Mouse (Mus musculus) right cerebral cortex, postnatal 14 days (tissue): ENCODE data around the gene Rbm4.
"Not testable (repeated sequence)": the region's sequence is repeated elsewhere in the genome, so short reads cannot be mapped to it uniquely, and the experiment has no call there.

Source experiments
- DNase-seq: peaks from one replicate; pipeline ENCODE4 v3.0.0; 2022

The Rbm4 gene

GRCm38 (mm10) chr19:4793831-4794422, at the start of gene Rbm4:
Gene Rbm4, minus strand, starts transcription at chr19:4793901.
- DNase-seq: peak; percentile 95

- DNase-seq: no peak
These were observed 48.9 kb upstream of the Rbm4 start for GRCm38 (mm10) chr19:4842611-4843010.

GRCm38 (mm10) chr19:4840848-4841247, 47.1 kb upstream of the Rbm4 start:
- no peak for DNase-seq

- DNase-seq: peak; percentile 95
These were observed 45.4 kb upstream of the Rbm4 start, which contains the start of the genes Ccs and Ccdc87 for GRCm38 (mm10) chr19:4839149-4839548. Gene Ccs, minus strand, starts transcription at chr19:4839332. Gene Ccdc87, plus strand, starts transcription at chr19:4839366.

GRCm38 (mm10) chr19:4838526-4839140, 44.9 kb upstream of the Rbm4 start:
- DNase-seq: no peak

- no peak for DNase-seq
These were observed 43.3 kb upstream of the Rbm4 start for GRCm38 (mm10) chr19:4837049-4837448.

GRCm38 (mm10) chr19:4836096-4836495, 42.4 kb upstream of the Rbm4 start:
- no peak for DNase-seq

- DNase-seq: no peak
These were observed 40.3 kb upstream of the Rbm4 start for GRCm38 (mm10) chr19:4833977-4834376.

- peak; percentile 32 for DNase-seq
These were observed 35.5 kb upstream of the Rbm4 start for GRCm38 (mm10) chr19:4829156-4829555.

- DNase-seq: no peak
These were observed 34.9 kb upstream of the Rbm4 start for GRCm38 (mm10) chr19:4828444-4829114.

GRCm38 (mm10) chr19:4820678-4821303, 27.1 kb upstream of the Rbm4 start:
- DNase-seq: peak; percentile 57

- DNase-seq: no peak
These were observed 23.6 kb upstream of the Rbm4 start for GRCm38 (mm10) chr19:4817182-4817835.

- no peak for DNase-seq
These were observed 19.3 kb upstream of the Rbm4 start for GRCm38 (mm10) chr19:4813015-4813414.

GRCm38 (mm10) chr19:4812334-4812949, 18.7 kb upstream of the Rbm4 start:
- not testable (repeated sequence) for DNase-seq

- no peak for DNase-seq
These were observed 18.2 kb upstream of the Rbm4 start for GRCm38 (mm10) chr19:4811909-4812242.

- peak; percentile 97 for DNase-seq
These were observed 17.6 kb upstream of the Rbm4 start, which contains the start of the genes Gm21992 and Rbm14 for GRCm38 (mm10) chr19:4811063-4811908. Gene Gm21992, minus strand, starts transcription at chr19:4811612. Gene Rbm14, minus strand, starts transcription at chr19:4811634.

- DNase-seq: no peak
These were observed 17.0 kb upstream of the Rbm4 start for GRCm38 (mm10) chr19:4810746-4811062.

GRCm38 (mm10) chr19:4810309-4810708, 16.6 kb upstream of the Rbm4 start:
- DNase-seq: no peak

- no peak for DNase-seq
These were observed 9.6 kb upstream of the Rbm4 start for GRCm38 (mm10) chr19:4803283-4803682.

- DNase-seq: no peak
These were observed 9.0 kb upstream of the Rbm4 start for GRCm38 (mm10) chr19:4802691-4803091.

- DNase-seq: no peak
These were observed 5.4 kb upstream of the Rbm4 start for GRCm38 (mm10) chr19:4799083-4799482.

- DNase-seq: no peak
These were observed 4.1 kb upstream of the Rbm4 start for GRCm38 (mm10) chr19:4797846-4798245.
